Mouse (Mus musculus): ENCODE measurements around the gene Spdef. TPM values are rescaled to one million over a fixed set of nuclear protein-coding genes. Genes with fewer than 3 reads are reported as not detected.

The Spdef gene
- polyA plus RNA-seq, 1 experiment from 2014 or later: 0.33 TPM

DNA sequence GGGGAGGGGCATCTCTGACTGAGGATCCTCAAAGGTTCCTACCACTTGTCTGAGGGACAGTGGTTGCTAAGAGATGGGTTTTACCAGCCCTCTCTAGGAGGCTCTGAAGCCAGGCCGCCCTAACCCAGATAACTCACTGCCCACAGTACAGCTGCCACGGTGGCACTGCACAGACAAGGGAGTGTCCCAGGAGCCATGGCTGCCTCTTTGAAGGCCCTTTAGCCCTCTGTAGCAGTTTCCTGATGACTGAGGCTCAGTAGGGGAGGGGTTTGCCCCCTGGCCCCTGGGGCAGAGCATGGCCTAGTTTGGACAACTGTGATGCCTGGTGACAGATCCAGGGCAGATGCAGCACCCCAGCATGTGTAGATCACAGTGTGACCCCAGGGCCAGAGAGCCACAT, 27.9 kb downstream of the Spdef start:
- Histone ChIP-seq H3K9ac (no peak overlapping the region), H3K4me3 (no peak overlapping the region), H3K4me1 (peaks cover 7% of the 10 kb centered on the region; the same call in 1 of the 2 replicates), H3K27ac (no peak overlapping the region), H3K36me3 (no peaks in the 10 kb centered on the region), H3K4me2 (replicated peaks) (no peak overlapping the region), H3K27me3 (replicated peaks) (peaks cover 9% of the 10 kb centered on the region), H3K9me3 (peaks cover 4% of the 10 kb centered on the region; the same call in 1 of the 2 replicates)
- 83% methylated on average over 2 of the region's 2 CpGs for WGBS
- no peak for ATAC-seq (ENCODE audit: low FRiP score, low read depth)

DNA sequence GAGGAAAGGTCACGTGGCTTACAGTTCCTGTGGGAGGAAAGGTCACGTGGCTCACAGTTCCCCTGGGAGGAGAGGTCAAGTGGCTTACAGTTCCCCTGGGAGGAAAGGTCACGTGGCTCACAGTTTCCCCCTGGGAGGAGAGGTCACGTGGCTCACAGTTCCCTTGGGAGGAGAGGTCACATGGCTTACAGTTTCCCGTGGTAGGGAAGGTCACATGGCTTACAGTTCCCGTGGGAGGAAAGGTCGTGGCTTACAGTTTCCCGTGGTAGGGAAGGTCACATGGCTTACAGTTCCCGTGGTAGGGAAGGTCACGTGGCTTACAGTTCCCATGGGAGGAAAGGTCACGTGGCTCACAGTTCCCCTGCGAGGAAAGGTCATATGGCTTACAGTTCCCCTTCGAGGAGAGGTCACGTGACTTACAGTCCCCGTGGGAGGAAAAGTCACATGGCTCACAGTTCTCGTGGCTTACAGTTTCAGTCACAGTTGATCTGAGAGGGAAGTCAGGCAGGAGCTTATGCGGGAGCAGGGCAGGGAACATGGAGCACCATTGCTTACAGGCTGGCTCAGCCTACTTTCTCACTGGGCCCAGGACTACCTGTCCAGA, 29.0 kb downstream of the Spdef start:
- WGBS: 88% methylated on average over 17 of the region's 17 CpGs
- no peak overlapping the region for H3K27ac ChIP-seq

DNA sequence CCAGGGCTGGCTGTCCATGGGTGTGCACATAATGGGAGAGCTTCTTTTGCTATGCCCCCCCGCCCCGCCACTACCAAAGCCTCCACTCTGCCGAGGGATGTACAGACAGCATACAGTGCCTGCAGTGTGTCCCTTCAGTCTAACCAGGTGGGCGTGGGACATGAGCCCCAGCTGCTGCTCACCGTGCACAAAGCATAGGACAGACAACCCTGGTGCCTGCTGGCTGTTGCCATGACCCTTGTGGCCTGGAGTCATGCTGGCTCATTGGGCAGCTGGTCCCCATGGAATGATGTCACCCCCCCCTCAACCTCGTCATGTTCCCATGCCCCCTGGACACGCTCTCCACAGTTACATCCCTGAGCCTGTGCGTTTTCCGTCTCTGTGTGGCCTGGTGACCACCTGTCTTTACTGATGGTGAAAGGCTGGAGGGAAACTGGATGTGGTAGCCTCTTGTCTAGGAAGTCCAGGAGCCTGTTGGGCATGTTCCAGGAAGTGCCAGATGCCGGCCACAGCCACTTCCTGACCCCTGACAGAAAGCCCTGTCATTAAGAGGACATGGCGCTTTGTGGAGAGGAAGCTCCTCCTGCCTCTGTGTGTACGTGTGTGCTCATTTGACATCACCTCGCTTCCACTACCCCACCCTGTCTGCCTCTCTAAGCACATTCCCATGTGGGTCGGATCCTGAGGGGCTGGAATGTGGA, 37.6 kb downstream of the Spdef start:
- Histone ChIP-seq H3K4me2 (replicated peaks) (no peak overlapping the region), H3K27me3 (replicated peaks) (peaks cover 3% of the 10 kb centered on the region; the same call in 1 of the 2 replicates), H3K9ac (no peak overlapping the region), H3K4me1 (no peaks in the 10 kb centered on the region; the same call in 1 of the 2 replicates), H3K4me3 (no peak overlapping the region), H3K27ac (no peak overlapping the region), H3K36me3 (no peaks in the 10 kb centered on the region), H3K9me3 (no peaks in the 10 kb centered on the region)
- WGBS: 68% methylated on average over 14 of the region's 14 CpGs
- no peak for ATAC-seq (ENCODE audit: low FRiP score, low read depth)

More for the DNA sequence above, 29.0 kb downstream of the Spdef start:
- no peaks in the 10 kb centered on the region for H3K27me3 ChIP-seq (replicated peaks)
- H3K4me2 ChIP-seq (replicated peaks): no peak overlapping the region
- H3K4me1 ChIP-seq: peaks cover 7% of the 10 kb centered on the region; the same call in 1 of the 2 replicates
- H3K9ac ChIP-seq: no peak overlapping the region
- peaks cover 4% of the 10 kb centered on the region; the same call in 1 of the 2 replicates for H3K9me3 ChIP-seq
- 0 out of 2 replicates have a peak overlapping the region, but pooled peaks have one; percentile 1 for H3K4me3 ChIP-seq
- no peaks in the 10 kb centered on the region for H3K36me3 ChIP-seq
- no peak for ATAC-seq (ENCODE audit: low FRiP score, low read depth)

DNA sequence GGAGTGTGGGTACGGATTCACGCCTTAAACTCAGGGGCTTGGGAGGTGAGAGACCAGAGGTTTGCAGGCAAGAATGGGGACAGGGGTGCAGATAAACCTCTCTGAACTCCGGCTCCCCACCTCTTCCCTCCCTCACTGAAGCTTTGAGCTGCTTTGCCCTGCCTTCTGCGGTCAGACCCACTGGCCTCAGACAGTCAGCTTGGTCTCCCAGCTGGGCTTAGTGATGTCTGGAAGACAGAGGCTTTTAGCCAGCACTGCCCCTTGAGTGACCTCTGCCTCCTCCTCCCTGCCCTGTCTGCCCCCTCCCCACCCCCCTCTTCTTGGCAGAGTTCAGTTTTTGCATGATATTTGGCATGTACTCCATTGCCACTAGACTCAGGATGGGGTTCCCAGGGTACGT, 42.4 kb downstream of the Spdef start:
- Histone ChIP-seq H3K9ac (peak overlapping the region; percentile 63; the same call in 1 of the 2 replicates), H3K4me1 (peaks cover 14% of the 10 kb centered on the region), H3K27ac (no peak overlapping the region), H3K4me3 (no peak overlapping the region), H3K4me2 (replicated peaks) (peak overlapping the region; percentile 98), H3K9me3 (no peaks in the 10 kb centered on the region), H3K36me3 (no peaks in the 10 kb centered on the region), H3K27me3 (replicated peaks) (peaks cover 10% of the 10 kb centered on the region)
- 48% methylated on average over 5 of the region's 5 CpGs for WGBS
- ATAC-seq (ENCODE audit: low FRiP score, low read depth): no peak

DNA sequence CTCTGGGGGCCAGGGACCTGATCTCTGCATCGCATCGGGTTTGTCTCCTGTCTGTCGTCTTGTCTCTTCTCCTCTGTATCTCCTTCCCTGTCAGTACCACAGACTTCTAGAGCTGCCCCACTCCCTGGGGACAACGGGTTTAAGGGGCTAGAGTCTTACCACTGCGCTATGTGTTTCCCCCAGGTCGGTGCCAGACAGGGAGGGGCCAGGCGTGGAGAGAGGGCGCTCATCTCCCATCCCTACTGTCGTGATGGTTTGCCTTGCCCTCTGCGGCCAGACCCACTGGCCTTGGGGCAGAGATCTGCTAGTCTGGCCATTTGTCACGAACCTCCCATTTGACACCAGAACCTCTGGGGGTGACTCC, 43.2 kb downstream of the Spdef start:
- Histone ChIP-seq H3K9ac (peak overlapping the region; percentile 63), H3K4me3 (peak overlapping the region; percentile 47), H3K9me3 (no peaks in the 10 kb centered on the region), H3K27me3 (replicated peaks) (peaks cover 10% of the 10 kb centered on the region), H3K4me2 (replicated peaks) (peak overlapping the region; percentile 98), H3K36me3 (no peaks in the 10 kb centered on the region), H3K27ac (no peak overlapping the region), H3K4me1 (peaks cover 14% of the 10 kb centered on the region)
- no peak for ATAC-seq (ENCODE audit: low FRiP score, low read depth)
- WGBS: 3% methylated on average over 11 of the region's 11 CpGs

DNA sequence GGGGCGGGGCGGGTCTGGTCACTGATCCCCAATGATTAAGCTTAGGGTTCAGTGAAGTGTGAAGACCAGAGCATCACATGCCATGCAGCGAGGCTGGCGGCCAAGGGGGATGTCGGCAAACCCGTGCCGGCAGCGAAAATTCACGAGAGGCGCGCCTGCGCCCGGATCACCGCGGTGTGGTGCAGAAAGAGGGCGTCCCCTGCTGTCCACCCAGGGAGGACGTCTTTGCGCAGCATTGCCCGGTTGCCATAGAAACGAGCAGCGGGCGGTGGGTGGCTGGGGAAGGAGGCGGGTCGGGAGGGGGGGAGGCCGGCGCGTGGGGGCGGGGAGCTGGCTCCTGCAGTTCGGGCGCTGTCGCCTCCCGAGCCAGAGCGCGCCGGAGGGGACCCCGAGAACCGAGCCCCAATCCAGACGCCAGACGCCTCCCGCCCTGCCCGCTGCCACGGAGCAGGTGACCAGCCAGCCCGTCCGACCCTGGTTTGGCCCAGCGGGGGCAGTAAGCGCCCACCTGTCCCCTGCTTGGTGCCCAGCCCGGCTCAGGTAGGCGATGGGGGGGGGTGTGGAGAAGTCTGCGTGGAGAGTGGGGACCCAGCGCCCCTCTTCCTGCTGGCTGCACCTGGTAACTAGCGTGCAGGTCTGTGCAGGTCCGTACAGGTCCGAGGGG, 43.7 kb downstream of the Spdef start:
- no peak overlapping the region for H3K27ac ChIP-seq
- peak; percentile 74 for ATAC-seq (ENCODE audit: low FRiP score, low read depth)
- H3K4me3 ChIP-seq: peak overlapping the region; percentile 47
- H3K9me3 ChIP-seq: no peaks in the 10 kb centered on the region
- peak overlapping the region; percentile 98 for H3K4me2 ChIP-seq (replicated peaks)
- peaks cover 10% of the 10 kb centered on the region for H3K27me3 ChIP-seq (replicated peaks)
- no peaks in the 10 kb centered on the region for H3K36me3 ChIP-seq
- WGBS: under 1% methylated on average over 52 of the region's 53 CpGs
- peaks cover 16% of the 10 kb centered on the region for H3K4me1 ChIP-seq
- peak overlapping the region; percentile 63 for H3K9ac ChIP-seq

DNA sequence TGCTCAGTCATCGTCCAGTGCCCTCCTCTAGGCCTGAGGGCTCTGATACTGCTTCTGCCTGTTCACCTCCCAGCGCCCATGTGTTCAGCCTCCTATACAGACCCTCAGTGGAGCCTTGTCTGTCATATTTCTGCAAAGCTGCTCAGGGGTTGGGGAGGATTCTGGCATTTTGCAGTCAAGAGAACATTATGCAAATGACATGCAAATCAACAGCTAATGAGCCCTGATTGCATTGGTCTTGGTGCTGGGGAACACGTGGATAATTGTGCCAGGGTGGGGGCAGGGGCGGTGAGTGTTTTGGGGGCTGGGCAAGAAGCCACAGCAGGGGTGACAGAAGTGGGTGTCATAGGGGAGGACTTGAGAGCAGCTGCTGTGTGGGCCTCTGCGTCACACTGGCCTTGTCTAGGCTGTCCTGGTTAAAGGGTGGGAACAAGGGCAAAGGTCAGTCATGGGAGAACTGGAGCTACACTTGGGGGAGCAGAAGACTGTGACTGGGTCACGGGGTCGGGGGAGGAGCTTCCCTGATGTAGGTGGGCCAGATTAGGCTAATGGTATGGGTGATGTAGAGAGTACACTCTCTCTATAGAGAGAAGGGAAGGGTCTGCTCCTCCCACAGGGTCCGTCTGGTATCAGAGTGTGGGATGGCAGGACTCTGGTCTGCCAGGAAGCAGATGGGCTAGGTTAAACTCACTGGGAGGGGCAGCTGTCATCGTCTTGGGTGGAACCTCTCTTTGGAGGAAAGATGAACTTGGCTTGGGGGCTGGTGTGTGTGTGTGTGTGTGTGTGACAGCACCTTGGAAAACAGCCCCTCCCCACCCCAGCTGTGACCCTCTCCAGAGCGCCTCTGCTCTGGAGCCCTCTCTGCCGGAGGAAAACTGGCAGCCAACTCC, 49.6 kb downstream of the Spdef start:
- H3K9ac ChIP-seq: no peak overlapping the region
- H3K4me1 ChIP-seq: peaks cover 20% of the 10 kb centered on the region
- 0 out of 2 replicates have a peak, but pooled peaks cover under 1% of the 10 kb centered on the region for H3K27me3 ChIP-seq (replicated peaks)
- ATAC-seq (ENCODE audit: low FRiP score, low read depth): peak; percentile 67
- H3K36me3 ChIP-seq: no peaks in the 10 kb centered on the region
- H3K4me3 ChIP-seq: no peak overlapping the region
- H3K9me3 ChIP-seq: no peaks in the 10 kb centered on the region
- 0 out of 2 replicates have a peak overlapping the region, but pooled peaks have one; percentile 4 for H3K4me2 ChIP-seq (replicated peaks)
- WGBS: 38% methylated on average over 11 of the region's 11 CpGs
- peak overlapping the region; percentile 21; the same call in 1 of the 2 replicates for H3K27ac ChIP-seq

DNA sequence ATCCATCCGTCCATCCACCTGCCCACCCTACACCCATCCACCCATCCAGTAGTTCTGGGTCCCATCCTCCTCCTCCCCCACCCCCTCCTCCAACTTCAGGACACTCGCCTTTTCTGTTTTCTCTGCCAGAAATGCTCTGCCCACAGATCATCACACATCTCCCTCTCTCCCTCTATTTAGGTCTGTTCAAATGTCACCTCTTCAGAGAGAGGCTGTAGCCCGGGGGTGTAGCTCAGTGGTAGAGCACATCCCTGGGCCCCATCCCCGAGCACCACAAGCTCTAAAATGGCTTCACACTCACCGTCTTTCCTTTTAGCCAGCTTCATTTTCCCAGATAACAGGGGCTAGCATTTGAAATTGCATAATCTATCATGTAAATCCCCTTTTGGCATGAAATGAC, 51.0 kb downstream of the Spdef start:
- no peak overlapping the region for H3K4me3 ChIP-seq
- no peaks in the 10 kb centered on the region for H3K36me3 ChIP-seq
- 88% methylated on average over 5 of the region's 5 CpGs for WGBS
- no peak overlapping the region for H3K9ac ChIP-seq
- ATAC-seq (ENCODE audit: low FRiP score, low read depth): no peak
- H3K27me3 ChIP-seq (replicated peaks): no peaks in the 10 kb centered on the region
- H3K27ac ChIP-seq: no peak overlapping the region
- peaks cover 20% of the 10 kb centered on the region for H3K4me1 ChIP-seq
- H3K4me2 ChIP-seq (replicated peaks): no peak overlapping the region
- no peaks in the 10 kb centered on the region for H3K9me3 ChIP-seq

DNA sequence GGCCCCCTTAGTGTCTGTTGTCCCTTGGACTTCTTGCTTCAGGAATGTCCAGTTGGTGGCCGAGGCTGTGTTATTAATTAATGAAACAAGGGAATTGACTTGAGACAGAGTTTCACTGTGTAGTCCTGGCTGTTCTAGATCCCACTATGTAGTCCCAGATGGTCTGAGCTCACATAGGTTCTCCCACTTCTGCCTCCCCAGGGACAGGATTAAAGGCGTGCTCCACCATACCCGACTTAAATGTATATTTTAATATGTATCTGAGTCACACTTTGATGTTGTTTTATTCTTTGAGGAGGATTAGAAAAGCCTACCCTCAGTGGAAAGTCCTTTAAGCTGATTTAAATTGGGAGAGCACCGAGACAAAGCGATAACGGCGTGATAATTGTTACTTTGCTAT, 52.5 kb downstream of the Spdef start:
- WGBS: 76% methylated on average over 7 of the region's 7 CpGs
- H3K27ac ChIP-seq: no peak overlapping the region
- H3K4me2 ChIP-seq (replicated peaks): no peak overlapping the region
- no peak overlapping the region for H3K4me3 ChIP-seq
- H3K9ac ChIP-seq: no peak overlapping the region
- no peaks in the 10 kb centered on the region for H3K9me3 ChIP-seq
- no peak for ATAC-seq (ENCODE audit: low FRiP score, low read depth)
- no peaks in the 10 kb centered on the region for H3K27me3 ChIP-seq (replicated peaks)
- peaks cover 20% of the 10 kb centered on the region for H3K4me1 ChIP-seq
- H3K36me3 ChIP-seq: no peaks in the 10 kb centered on the region

DNA sequence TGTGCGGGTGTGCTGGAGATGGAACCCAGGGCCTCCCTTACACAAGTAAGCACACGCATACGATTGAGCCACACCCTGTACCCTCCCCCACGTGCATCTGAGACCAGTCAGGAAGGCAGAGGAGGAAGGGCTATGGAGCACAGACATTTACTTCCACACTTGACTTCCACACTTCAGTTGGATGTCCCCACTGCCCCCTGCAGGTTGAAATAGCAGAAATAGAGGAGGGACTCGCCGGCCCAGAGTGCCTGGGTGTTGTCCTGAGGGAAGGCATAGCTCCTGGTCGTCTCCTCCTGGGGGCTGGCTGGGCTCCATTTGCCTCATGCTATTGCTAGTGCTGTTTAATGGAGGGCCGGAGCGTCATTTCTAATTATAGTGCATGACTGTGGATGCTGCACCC, 53.3 kb downstream of the Spdef start:
- 65% methylated on average over 9 of the region's 9 CpGs for WGBS
- Histone ChIP-seq H3K27me3 (replicated peaks) (no peaks in the 10 kb centered on the region), H3K9me3 (no peaks in the 10 kb centered on the region), H3K4me1 (peaks cover 20% of the 10 kb centered on the region), H3K27ac (no peak overlapping the region), H3K9ac (no peak overlapping the region), H3K4me2 (replicated peaks) (no peak overlapping the region), H3K36me3 (no peaks in the 10 kb centered on the region), H3K4me3 (no peak overlapping the region)
- no peak for ATAC-seq (ENCODE audit: low FRiP score, low read depth)

DNA sequence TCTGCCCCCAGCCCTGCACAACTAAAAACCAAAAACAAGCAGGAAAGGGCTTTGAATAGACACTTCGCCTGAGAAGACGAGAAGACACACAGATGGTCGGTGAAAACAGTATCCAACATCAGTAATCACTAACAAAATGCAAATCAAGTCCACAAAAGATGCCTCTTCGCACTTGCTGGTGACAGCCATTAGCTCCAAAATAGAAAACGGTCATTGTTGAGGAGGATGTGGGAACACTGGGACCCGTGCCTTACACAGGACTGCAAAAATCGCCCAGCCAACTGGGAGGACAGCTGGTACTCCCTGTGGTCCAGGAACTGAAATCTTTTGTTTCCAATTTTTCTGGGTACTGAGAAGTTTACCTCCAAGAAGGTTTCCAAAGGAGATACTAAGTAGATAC, 54.8 kb downstream of the Spdef start:
- Histone ChIP-seq H3K9ac (no peak overlapping the region), H3K4me3 (no peak overlapping the region), H3K4me1 (peaks cover 8% of the 10 kb centered on the region), H3K4me2 (replicated peaks) (no peak overlapping the region), H3K27me3 (replicated peaks) (no peaks in the 10 kb centered on the region), H3K36me3 (no peaks in the 10 kb centered on the region), H3K27ac (no peak overlapping the region), H3K9me3 (no peaks in the 10 kb centered on the region)
- ATAC-seq (ENCODE audit: low FRiP score, low read depth): no peak
- 59% methylated on average over 7 of the region's 7 CpGs for WGBS
